In the genomic region with DNA sequence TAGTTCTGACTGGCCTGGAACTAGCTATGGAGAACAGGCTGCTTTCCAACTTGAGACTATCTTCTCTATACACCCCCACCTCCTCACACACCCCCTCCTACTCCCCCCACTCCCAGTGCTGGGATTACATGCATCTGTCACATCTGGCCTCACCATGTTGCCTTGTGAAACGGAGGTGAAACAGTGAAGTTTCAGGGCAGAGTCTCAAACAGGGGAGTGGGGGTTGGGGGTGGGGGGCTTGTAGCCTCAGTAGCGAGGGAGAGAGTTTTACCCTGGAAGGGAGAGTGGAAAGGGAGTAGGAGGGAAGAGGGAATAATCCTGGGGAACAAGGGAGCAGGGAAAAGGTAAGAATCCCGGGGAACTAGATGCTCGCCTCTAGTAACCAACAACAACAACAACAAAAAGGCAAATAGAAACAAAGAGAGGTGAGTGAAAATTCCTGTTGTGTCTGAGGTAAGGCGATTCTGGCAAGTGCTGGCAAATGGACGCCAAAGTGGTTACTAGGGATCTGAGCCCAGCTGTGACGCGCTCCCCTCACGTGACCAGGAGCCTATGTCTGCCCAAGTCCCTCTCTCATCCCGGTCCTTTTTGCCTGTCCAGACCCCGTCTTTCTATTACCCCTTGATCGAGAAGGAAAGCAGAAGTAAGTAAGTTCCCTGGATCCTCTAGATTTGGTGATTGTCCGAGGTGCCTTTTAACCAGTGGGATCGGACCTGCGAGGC, we compare ENCODE assay signal across 8 mouse cellular contexts. TPM values are rescaled to one million over a fixed set of nuclear protein-coding genes. Genes with fewer than 3 reads are reported as not detected.
DNase-seq lines count a peak whose midpoint lies in the region; ATAC-seq and TF ChIP-seq lines count a peak whose summit lies in the region.

Gene Tceal1 (plus strand): TSS at position 537 of the 722 bp plus-strand sequence.

- no peaks in the 10 kb centered on the region for H3K36me3 ChIP-seq in hindbrain, embryonic 16.5 days (ENCODE audit: control insufficient read depth, insufficient read depth, low read length)

- TF ChIP-seq CTCF in gastrocnemius, adult 2 months (IDR thresholded peaks at IDR 0.05): no peak
- no peak for TF ChIP-seq CTCF in left cerebral cortex, adult 2 months (IDR thresholded peaks at IDR 0.05)

- ATAC-seq in common myeloid progenitor, adult 5-6 weeks (replicated peaks; ENCODE audit: low read depth, poor library complexity, severe bottlenecking): peak; percentile 80
- peak; percentile 96 for ATAC-seq in hindbrain, embryonic 16.5 days

- peak; percentile 48 for DNase-seq in adrenal gland, adult 8-10 months
- peak; percentile 77 for DNase-seq in gastrocnemius, adult 2 months
- peak; percentile 51 to 62 for DNase-seq in left cerebral cortex, adult 2 months (ENCODE audit: extremely low spot score in 1 of 2, low spot score in 2 of 2)
- peak; percentile 60 to 70 for DNase-seq in lung, postnatal 4 days
- peak; percentile 63 for DNase-seq in right cerebral cortex, adult 18-20 months
- DNase-seq in spleen, adult 12 weeks (ENCODE audit: low spot score): no peak

- H3K9ac ChIP-seq in hindbrain, embryonic 16.5 days (ENCODE audit: low read depth, low read length): peak within 1 kb of the TSS; percentile 72

- WGBS in hindbrain, embryonic 16.5 days: 14% methylated on average over 15 of the region's 15 CpGs

- no peaks in the 10 kb centered on the region for H3K9me3 ChIP-seq in hindbrain, embryonic 16.5 days (ENCODE audit: control insufficient read depth, low read length)

- intact Hi-C loops in gastrocnemius, adult 2 months (cut with DNase I): no loop called here
- intact Hi-C loops in left cerebral cortex, adult 2 months (cut with DNase I): loop anchor here (1.0 to 2.0 kb wide), 2 partner anchors 34 to 37 kb away; no protein-coding TSS in a partner anchor

- H3K27ac ChIP-seq in gastrocnemius, adult 2 months: peak within 1 kb of the TSS; percentile 71
- peak within 1 kb of the TSS; percentile 90 for H3K27ac ChIP-seq in hindbrain, embryonic 16.5 days (ENCODE audit: low read depth, low read length)
- H3K27ac ChIP-seq in left cerebral cortex, adult 2 months: peak within 1 kb of the TSS; percentile 66

- peak within 1 kb of the TSS; percentile 55 for H3K4me2 ChIP-seq in hindbrain, embryonic 16.5 days (ENCODE audit: low read length)

- no peaks in the 10 kb centered on the region for H3K27me3 ChIP-seq in hindbrain, embryonic 16.5 days (replicated peaks; ENCODE audit: control insufficient read depth, insufficient read depth, low read length)

- peak within 1 kb of the TSS; percentile 81 for H3K4me3 ChIP-seq in gastrocnemius, adult 2 months
- peak within 1 kb of the TSS; percentile 50 for H3K4me3 ChIP-seq in hindbrain, embryonic 16.5 days (ENCODE audit: low read length)
- H3K4me3 ChIP-seq in left cerebral cortex, adult 2 months: peak within 1 kb of the TSS; percentile 54

- no peaks in the 10 kb centered on the region for H3K4me1 ChIP-seq in hindbrain, embryonic 16.5 days (ENCODE audit: control insufficient read depth, insufficient read depth, low read depth, low read length)

RNA-seq across cellular contexts. Expression of gene Tceal1, which starts in this region (rescaled TPM):
- 10 to 100 TPM in 2 of 4 experiments, 1 to 10 TPM in 2; 9.2 to 13.4 (median 11.3) TPM for total RNA-seq in adrenal gland, adult 8-10 months (2022)
- total RNA-seq in common myeloid progenitor, adult 5-6 weeks (2017): 2.5 and 5.3 TPM in 2 replicates
- total RNA-seq in gastrocnemius, adult 2 months (2021): 1 to 10 TPM; 1.8 to 3.0 TPM
- polyA plus RNA-seq in hindbrain, embryonic 16.5 days (2015; fragmentation: Nextera tagmentation; extraction: Ambion mirVana): 23.2 and 27.7 TPM in 2 replicates
- 10 to 100 TPM; 14.1 to 16.6 TPM for total RNA-seq in left cerebral cortex, adult 2 months (2021)
